Mouse (Mus musculus) testis, adult 10 weeks (tissue): ENCODE data around the gene Reep1. TPM values are rescaled to one million over a fixed set of nuclear protein-coding genes. Genes with fewer than 3 reads are reported as not detected.

Experiments used
- polyA plus RNA-seq: library from polyadenylated mRNA; stranded (reverse); fragments of 350-450 nt; fragmentation: Illumina TruSeq; extraction: RNeasy Lipid Tissue Mini Kit (QIAGEN cat#74804); gene quantifications from one replicate; pipeline ENCODE4 v1.2.3, GENCODE M21; 2014; ENCODE audit warnings: low read depth, low replicate concordance

Reep1 gene
- polyA plus RNA-seq: 57.6 TPM

GRCm38 (mm10) chr6:71707511-71708501 is at the start of gene Reep1:
TSS of gene Reep1 (plus strand) at chr6:71707561.

GRCm38 (mm10) chr6:71826869-71827268 is 119.5 kb downstream of the Reep1 start, which contains the start of gene Mrpl35:
TSS of gene Mrpl35 (minus strand) at chr6:71826969.

GRCm38 (mm10) chr6:71830690-71831580 is 123.6 kb downstream of the Reep1 start, which contains the start of gene Immt:
TSS of gene Immt (plus strand) at chr6:71831331.

Other genes with a start within 250 kb of the Reep1 start
- gene Rnf103, start 213.7 kb upstream of the Reep1 start, polyA plus RNA-seq: 24.8 TPM
- 82.3 TPM for gene Chmp3, start 163.8 kb upstream of the Reep1 start, polyA plus RNA-seq
- gene Kdm3a, start 74.6 kb upstream of the Reep1 start, polyA plus RNA-seq: 207 TPM
- 80.4 TPM for gene Mrpl35, start 119.4 kb downstream of the Reep1 start, polyA plus RNA-seq
- gene Immt, start 123.8 kb downstream of the Reep1 start, polyA plus RNA-seq: 254 TPM
- 146 TPM for gene Ptcd3, start 201.2 kb downstream of the Reep1 start, polyA plus RNA-seq
- 19.4 TPM for gene Polr1a, start 201.5 kb downstream of the Reep1 start, polyA plus RNA-seq